Mouse (Mus musculus) embryonic fibroblast, embryonic 13.5 days (primary cell): ENCODE measurements at regions not wholly inside any gene's neighbourhood (a gene's known extent, or its start where the extent isn't known, plus 50 kb on each side); places are given as distances from the start of the nearest gene placed in this dataset.

ENCODE experiments used
- CTCF ChIP-seq: IDR thresholded peaks from 2 replicates; pipeline ENCODE4 v1.5.1; 2011; ENCODE audit warnings: mild to moderate bottlenecking, control low read depth, low read length, moderate library complexity, borderline replicate concordance; ENCODE audit not compliant: insufficient read depth
- POLR2A ChIP-seq: IDR thresholded peaks from 2 replicates; pipeline ENCODE4 v1.6.1; 2011; ENCODE audit warnings: low read depth, mild to moderate bottlenecking, control low read depth, low read length, moderate library complexity

DNA sequence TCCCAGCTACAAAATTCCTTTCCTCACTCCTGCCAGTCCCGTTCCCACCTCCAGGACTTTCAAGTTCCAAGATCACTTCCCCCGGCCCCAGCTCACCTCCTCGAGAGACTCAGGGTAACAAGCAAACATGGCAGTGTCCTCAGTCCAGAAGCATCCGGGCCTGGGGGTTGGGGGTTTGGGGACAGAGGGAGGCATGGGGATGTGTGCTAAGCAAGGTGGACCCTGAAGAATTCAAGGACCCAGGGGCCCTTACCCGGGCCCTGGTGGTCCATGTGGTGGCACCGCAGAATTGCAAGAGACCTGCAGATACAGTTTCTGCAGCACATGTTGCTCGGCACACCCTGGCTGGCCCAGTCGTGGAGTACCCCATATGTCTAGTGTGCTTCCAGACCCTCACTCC is 269.9 kb upstream of the Ube2e3 start:
- TF ChIP-seq CTCF, result no peak
- TF ChIP-seq POLR2A, result no peak
